Mouse (Mus musculus) WW6 (cell line): ENCODE results near the gene Mlf2.

Experiments
- DNase-seq: peaks from one replicate; pipeline ENCODE4 v3.0.0-alpha.2; 2013; ENCODE audit warnings: low read depth, low spot score

Mlf2 gene

DNA sequence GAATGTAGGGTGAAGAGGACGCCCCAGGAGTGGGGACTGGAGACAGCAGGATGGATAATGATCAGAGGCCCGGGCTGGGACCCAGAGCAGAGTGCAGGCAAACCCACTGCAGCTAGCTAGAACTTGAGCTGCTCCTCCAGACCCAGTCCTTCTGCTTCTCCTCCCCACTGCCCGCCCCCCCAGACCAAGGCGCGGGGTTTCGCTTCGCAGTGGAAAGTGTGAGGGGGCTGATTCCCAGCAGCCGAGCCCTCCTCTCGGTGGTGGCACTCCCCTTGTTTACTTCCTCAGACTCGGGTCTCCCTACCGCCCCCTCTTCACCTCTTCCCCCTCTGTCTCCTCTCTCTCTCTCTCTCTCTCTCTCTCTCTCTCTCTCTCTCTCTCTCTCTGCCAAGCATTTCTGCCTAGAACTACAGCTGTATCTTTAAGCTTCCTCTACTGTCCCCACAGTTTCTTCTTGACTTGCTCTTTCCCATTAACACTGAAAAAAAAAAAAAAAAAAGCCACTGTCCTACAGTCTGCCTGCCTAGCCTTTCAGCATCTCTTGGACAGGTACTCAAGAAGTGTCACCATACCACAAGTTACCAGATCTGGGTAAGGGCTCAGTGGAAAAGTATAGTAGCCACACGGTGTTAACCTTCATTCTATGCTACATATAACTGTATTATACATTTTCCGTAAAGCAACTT, 19.5 kb upstream of the Mlf2 start, which contains the start of gene Lag3:
Gene Lag3 (minus strand): TSS at position 173 of the 686 bp plus-strand sequence.
- DNase-seq: no peak

DNA sequence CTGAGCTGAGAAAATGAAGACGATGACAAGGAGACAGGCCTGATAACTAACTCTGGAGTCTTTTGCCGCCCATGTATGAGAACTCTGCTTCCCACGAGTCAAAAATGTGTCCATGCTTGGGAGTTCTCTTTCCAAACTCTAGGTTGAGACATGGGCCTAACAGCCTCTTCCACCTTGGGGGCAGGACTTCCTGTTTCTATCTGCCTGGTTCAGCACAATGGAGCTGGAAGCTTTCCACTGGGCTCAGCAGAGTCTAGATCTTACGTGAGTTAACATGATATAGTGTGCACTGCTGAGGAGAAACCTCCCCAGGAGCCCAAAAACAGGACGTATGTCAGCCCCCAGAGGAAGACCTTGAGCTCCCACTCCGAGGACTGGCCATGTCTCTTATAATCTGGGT, 18.0 kb upstream of the Mlf2 start:
- no peak for DNase-seq

GRCm38 (mm10) chr6:124913721-124914285, 17.4 kb upstream of the Mlf2 start:
- no peak for DNase-seq

- DNase-seq: no peak
Measured at GRCm38 (mm10) chr6:124914511-124914910, 16.7 kb upstream of the Mlf2 start.

GRCm38 (mm10) chr6:124915160-124915941, 15.8 kb upstream of the Mlf2 start:
- DNase-seq: no peak

DNA sequence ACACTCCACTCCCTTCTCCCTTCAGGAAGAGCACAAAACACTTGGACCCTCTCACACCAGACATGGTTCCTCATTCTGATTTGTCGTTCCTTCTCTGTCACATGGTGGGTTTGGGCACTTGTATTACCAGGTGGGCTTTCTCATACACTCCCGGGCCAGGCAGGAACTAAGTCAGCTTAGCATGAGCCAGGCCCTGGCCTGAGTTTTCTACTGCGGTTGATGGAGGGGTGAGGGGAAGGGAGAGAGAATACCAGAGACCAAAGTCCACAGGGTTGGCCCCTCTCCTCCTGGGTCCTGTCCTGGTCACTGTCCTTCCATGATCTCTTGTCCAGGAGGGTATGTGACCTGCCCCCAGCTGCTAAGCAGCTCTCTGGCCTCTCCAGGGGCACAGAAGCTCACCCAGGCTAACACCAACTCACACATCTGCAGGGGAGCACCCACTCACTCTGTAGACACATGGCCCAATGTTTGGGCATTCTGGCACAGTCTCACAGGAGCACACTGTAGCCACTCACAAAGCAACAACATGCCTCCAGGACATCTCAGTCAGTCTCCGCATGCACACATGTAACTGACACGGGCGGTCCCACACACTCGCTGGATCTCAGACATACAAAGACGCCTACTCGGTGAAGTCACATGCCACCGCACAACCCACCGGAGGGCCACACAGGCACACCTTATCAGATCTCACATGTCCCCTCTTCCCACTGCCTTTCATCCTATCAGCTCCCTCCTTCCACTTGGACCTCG, 15.1 kb upstream of the Mlf2 start:
- DNase-seq: no peak

GRCm38 (mm10) chr6:124916695-124917517, 14.3 kb upstream of the Mlf2 start:
- DNase-seq: no peak

DNA sequence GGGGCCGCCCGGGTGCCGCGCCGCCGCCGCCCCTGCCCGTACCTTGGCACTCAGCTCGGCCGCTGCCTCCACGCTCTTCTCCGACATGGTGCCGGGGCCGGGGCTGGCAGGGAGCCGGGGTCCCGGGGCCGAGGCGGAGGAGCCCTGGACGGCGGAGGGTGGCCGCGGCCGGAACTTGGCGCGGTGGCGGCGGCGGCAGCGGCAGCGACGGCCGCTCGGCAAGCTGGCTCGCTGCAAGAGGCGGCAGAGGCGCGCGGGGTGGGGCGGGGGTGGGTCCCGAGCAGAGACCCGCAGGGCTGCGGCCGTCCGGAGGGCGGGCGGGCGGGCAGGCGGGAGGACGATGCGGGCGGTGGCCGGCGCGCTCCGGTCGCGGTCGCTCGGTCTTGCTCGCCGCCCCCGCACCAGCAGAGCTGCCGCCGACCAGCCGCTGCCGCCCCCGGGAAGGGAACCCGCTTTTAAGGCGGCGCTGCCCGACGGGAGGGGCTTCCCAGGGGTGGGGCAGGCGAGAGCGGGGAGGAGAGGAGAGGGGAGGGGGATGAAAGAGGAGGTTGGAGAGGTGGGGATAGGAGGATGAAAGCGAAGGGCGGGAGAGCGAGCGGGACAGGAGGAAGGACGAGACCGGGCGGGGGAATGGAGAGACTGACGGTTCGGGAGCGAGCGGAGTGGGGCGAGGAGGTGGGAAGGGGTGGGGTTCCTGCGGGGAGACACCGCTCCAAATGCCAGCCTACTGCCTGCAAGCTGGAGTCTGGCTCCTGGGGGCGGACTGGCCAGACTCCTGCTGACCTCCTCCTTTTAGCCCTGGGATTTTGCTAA, 13.5 kb upstream of the Mlf2 start:
- DNase-seq: peak; percentile 91

DNA sequence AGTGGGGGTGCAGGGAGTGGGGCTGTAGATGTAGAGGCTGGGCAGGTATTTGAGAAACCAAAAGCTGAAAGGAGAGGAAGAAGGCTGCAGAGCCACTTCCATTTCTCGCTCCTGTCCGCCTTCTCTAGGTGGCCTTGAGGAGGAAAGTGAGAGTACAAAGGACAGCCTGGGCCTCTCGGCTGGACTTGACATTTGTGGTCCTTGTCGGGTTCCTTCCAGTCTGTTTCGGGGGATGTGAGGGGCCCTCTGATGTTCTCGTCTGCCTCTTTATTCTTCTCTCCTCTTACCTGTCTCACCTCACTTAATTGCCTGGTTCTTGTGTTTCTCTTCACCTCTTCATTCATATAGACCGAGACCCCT, 12.9 kb upstream of the Mlf2 start:
- DNase-seq: no peak

- DNase-seq: no peak
Measured at GRCm38 (mm10) chr6:124918890-124919627, 12.1 kb upstream of the Mlf2 start.

GRCm38 (mm10) chr6:124919695-124920317, 11.4 kb upstream of the Mlf2 start, which contains the start of gene Ptms:
Gene Ptms, minus strand, starts transcription at chr6:124920103.
- DNase-seq: peak; percentile 99

DNA sequence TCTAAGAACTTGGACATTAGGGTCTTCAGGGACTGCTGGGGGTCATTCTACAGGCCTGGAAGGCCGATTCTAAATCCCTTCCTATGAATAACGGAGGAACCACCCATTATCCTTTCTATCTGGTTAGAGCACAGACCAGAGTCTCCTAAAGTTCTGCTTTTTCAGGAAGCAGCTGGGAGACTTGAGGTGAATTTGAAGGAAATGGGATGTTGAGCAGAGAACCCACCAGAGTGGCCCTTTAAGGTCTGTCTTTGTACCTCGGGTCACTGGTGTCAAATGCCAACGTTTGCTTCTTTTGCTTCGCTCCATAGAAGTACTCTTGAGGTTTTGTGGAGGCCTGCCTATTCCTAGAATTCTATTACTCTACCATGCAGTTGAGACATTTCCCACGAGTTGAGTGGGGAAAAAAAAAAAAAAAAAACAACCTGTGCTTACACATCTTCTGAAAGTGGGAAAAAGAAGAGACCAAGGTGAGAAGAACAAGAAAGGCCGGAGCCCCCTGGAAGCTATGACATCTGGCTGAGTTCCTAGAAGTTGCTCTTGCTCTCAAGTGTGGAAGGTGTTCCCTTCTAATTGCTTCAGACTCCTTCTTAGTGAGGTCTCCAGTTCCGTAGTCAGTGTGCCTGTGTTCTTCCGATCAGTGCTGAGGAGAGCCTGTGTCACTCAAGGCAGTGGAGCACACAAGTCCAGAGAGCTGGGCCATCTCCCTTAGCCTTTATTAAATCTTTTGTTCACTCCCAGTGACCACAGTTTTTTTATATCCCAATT, 10.7 kb upstream of the Mlf2 start:
- DNase-seq: no peak

- no peak for DNase-seq
Measured at GRCm38 (mm10) chr6:124921539-124921938, 9.6 kb upstream of the Mlf2 start.

DNA sequence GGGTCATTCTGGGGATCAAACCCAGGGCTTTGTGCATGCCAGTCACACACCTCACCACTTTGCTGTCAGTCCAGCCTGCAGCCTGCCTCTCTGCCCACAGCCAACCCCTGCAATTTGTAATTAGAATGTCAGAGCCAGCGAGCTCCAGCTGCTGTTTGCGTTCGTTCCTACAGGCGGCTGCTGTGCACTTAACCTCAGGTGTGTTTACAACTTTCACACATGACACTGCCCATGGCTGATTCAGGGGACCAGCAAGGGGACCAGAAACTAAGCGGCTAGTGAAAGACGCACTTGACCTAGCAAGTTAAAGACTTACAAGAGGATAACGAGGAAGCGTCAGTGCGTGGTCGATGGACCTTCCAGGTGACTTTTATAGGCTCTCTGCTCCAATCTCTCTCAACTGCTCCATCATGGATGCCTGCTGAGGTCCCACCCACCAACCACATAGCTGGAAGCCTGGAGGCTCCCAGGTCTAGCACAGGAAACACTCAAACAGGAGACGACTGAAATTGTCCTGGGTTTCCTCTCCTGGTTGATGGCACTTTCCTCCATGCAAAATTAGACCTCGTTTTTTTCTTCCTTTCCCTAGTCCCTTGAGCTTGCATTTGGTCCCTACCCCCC, 5.9 kb upstream of the Mlf2 start:
- no peak for DNase-seq

- DNase-seq: no peak
Measured at GRCm38 (mm10) chr6:124925941-124926340, 5.2 kb upstream of the Mlf2 start.

DNA sequence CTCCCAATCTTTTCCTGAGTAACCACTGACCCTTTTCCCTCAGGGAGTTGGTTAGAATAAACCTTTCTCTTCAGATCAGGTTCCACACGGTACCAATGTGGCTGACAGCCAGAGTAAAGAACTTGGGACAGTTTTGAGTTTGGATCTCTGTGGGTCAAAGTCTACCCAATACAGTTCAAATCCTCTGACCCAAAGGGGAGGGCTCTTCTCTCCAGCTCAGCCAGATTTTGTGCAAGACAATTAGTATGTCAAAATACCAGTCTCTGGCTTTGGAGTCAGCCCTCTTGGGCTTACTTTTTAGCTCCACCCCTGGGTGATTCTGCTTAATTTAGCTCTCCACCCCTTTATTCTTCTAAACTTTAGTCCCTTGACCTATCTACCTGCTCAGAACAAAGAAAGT, 955 bp upstream of the Mlf2 start:
- DNase-seq: no peak

GRCm38 (mm10) chr6:124931525-124932313, 533 bp downstream of the Mlf2 start:
- DNase-seq: no peak
